Mouse (Mus musculus) cortical plate, adult 2 months (tissue): ENCODE data around the gene Gm6993. TPM values are rescaled to one million over a fixed set of nuclear protein-coding genes. Genes with fewer than 3 reads are reported as not detected.

ENCODE experiments used
- H3K27ac ChIP-seq: fragments of 200-500 bp; 2 replicates; pipeline ENCODE4 v1.5.1; 2012; ENCODE audit warnings: low read length, control low read depth, inconsistent platforms; ENCODE audit not compliant: insufficient read depth
- H3K4me1 ChIP-seq: fragments of 200-500 bp; 2 replicates; pipeline ENCODE4 v1.6.1; 2011; ENCODE audit warnings: low read length; ENCODE audit not compliant: control insufficient read depth, insufficient read depth
- H3K4me3 ChIP-seq: fragments of 200-500 bp; 2 replicates; pipeline ENCODE4 v1.5.1; 2011; ENCODE audit warnings: mild to moderate bottlenecking, low read length, control low read depth; ENCODE audit not compliant: insufficient read depth
- CTCF ChIP-seq: fragments of 200-500 bp; IDR thresholded peaks from 2 replicates; pipeline ENCODE4 v1.5.1; 2011; ENCODE audit warnings: mild to moderate bottlenecking, control low read depth, low read length; ENCODE audit not compliant: insufficient read depth; ENCODE audit errors: extremely low read depth
- POLR2A ChIP-seq: fragments of 200-500 bp; IDR thresholded peaks from 2 replicates; pipeline ENCODE4 v1.6.1; 2011; ENCODE audit warnings: mild to moderate bottlenecking, low read length, control low read depth; ENCODE audit not compliant: insufficient read depth; ENCODE audit errors: extremely low read depth
- polyA plus RNA-seq: library from polyadenylated mRNA; depleted of rRNA; stranded (reverse); fragments of >200 nt; gene quantifications from 2 replicates; pipeline ENCODE4 v1.2.3, GENCODE M21; 2012

Gm6993 gene
- polyA plus RNA-seq, 1 experiment, result not detected

GRCm38 (mm10) chr12:31217232-31217631 lies 23.3 kb upstream of the Gm6993 start:
- no peaks in the 10 kb centered on the region for H3K4me1 ChIP-seq
- H3K4me3 ChIP-seq, result no peak overlapping the region
- no peak overlapping the region for H3K27ac ChIP-seq
- no peak for TF ChIP-seq CTCF
- TF ChIP-seq POLR2A, result no peak

GRCm38 (mm10) chr12:31218774-31219173 lies 21.8 kb upstream of the Gm6993 start:
- TF ChIP-seq POLR2A, result no peak
- TF ChIP-seq CTCF, result no peak
- Histone ChIP-seq H3K27ac (no peak overlapping the region), H3K4me3 (no peak overlapping the region), H3K4me1 (no peaks in the 10 kb centered on the region)

GRCm38 (mm10) chr12:31221522-31221921 lies 19.0 kb upstream of the Gm6993 start:
- no peak overlapping the region for H3K27ac ChIP-seq
- no peak for TF ChIP-seq CTCF
- H3K4me3 ChIP-seq, result no peak overlapping the region
- no peaks in the 10 kb centered on the region for H3K4me1 ChIP-seq

DNA sequence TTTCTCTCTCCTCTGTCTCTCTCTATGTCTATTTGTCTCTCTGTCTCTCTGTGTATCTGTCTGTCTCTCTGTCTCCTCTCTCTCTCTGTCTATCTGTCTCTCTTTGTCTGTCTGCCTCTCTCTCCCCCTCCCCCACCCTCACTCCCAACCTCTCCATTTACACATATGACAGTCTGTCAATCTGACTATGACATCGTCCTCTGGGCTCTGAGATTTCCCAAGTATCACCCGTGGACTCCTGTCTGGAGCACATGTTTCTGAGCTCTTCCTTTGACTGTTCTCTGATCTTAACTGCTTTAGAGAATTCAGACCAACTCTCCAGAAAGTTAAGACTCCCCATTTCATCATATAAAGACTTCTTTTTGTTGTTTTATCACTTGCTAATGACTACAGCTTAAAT lies 18.3 kb upstream of the Gm6993 start:
- H3K27ac ChIP-seq, result no peak overlapping the region
- no peak overlapping the region for H3K4me3 ChIP-seq
- no peaks in the 10 kb centered on the region for H3K4me1 ChIP-seq
- TF ChIP-seq POLR2A (no peak), CTCF (no peak)

- no peak overlapping the region for H3K4me3 ChIP-seq
- H3K27ac ChIP-seq, result no peak overlapping the region
- TF ChIP-seq CTCF (no peak), POLR2A (no peak)
- H3K4me1 ChIP-seq, result no peaks in the 10 kb centered on the region
These were observed 17.8 kb upstream of the Gm6993 start for GRCm38 (mm10) chr12:31222741-31223140.

DNA sequence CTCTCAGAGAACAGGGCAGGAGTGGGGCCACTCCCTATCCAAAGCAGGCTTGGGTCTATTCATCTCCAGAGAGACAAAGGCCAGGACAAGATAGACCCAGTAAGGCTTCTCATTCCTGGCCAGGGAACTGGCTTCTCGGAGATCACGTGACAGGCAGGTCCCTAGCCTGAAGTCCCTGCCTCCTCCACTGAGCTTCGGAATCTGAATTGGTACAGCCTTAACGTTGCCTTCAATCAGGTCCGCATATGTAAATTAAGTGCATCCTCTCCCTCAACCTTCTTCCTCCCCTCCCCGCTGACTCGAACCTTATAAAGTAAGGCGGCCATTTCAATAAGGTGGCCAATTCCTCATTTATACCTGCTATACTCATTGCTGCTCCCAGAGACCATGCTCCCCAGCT lies 15.1 kb upstream of the Gm6993 start:
- Histone ChIP-seq H3K4me1 (no peaks in the 10 kb centered on the region), H3K4me3 (no peak overlapping the region), H3K27ac (no peak overlapping the region)
- TF ChIP-seq CTCF (no peak), POLR2A (no peak)

DNA sequence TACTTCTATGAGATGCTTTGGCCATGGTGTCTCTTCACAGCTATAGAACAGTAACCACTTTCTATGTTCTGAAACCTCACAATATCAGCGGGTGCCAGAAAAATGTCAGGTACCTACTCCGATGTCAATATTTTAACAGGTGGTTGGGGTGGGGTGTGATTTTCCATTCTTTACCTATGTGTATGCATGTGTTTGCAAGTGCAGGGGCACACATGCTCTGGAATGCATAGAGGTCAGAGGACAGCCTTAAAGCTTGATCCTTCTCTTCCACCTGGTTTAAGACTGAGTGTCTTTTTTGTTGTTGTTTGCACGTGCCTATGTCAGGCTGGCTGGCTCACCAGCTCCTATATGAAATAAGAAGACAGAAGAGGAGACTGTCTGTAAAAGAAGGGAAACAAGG lies 13.4 kb upstream of the Gm6993 start:
- Histone ChIP-seq H3K4me3 (no peak overlapping the region), H3K27ac (no peak overlapping the region), H3K4me1 (no peaks in the 10 kb centered on the region)
- TF ChIP-seq CTCF (no peak), POLR2A (no peak)

- no peaks in the 10 kb centered on the region for H3K4me1 ChIP-seq
- TF ChIP-seq CTCF, result no peak
- no peak for TF ChIP-seq POLR2A
These were observed 11.7 kb upstream of the Gm6993 start for GRCm38 (mm10) chr12:31228878-31229277.

DNA sequence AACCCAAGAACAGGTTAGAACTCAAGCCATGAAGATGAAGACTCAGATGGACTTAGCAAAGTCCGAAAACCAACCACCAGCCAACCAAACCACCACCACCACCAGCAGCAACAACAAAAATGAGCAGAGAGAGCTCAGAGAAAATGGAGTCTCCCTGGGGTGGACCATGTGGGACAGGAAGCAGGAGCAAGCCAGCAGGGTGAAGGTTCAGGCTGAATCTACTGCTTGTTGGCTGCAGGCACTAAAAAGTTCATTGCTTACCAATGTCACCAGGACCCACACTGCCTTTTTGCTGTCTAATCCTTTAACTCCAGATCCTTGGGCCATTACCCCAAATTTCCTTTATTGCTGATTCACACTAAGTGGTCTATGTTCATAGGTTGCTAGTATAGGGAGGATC lies 7.9 kb upstream of the Gm6993 start:
- H3K27ac ChIP-seq, result no peak overlapping the region
- 0 out of 2 replicates have a peak, but pooled peaks cover 1% of the 10 kb centered on the region for H3K4me1 ChIP-seq
- TF ChIP-seq CTCF, result no peak
- TF ChIP-seq POLR2A, result no peak
- H3K4me3 ChIP-seq, result no peak overlapping the region

More at GRCm38 (mm10) chr12:31228878-31229277, 11.7 kb upstream of the Gm6993 start:
- H3K27ac ChIP-seq, result no peak overlapping the region
- H3K4me3 ChIP-seq, result no peak overlapping the region

GRCm38 (mm10) chr12:31235018-31235417 lies 5.6 kb upstream of the Gm6993 start:
- no peak for TF ChIP-seq CTCF
- no peak for TF ChIP-seq POLR2A
- Histone ChIP-seq H3K4me3 (no peak overlapping the region), H3K4me1 (0 out of 2 replicates have a peak, but pooled peaks cover 1% of the 10 kb centered on the region), H3K27ac (no peak overlapping the region)
